Mouse (Mus musculus) cerebellum, adult 2 months (tissue): Measurements from ENCODE around the gene Dcst1.

ENCODE experiments used
- CTCF ChIP-seq: fragments of 200-500 bp; IDR thresholded peaks from 2 replicates; pipeline ENCODE4 v1.5.1; 2011; ENCODE audit warnings: low read depth, mild to moderate bottlenecking, control low read depth, low read length, moderate library complexity, borderline replicate concordance; ENCODE audit not compliant: insufficient read depth
- POLR2A ChIP-seq: fragments of 200-500 bp; IDR thresholded peaks from 2 replicates; pipeline ENCODE4 v1.6.1; 2011; ENCODE audit warnings: low read length, control low read depth, borderline replicate concordance; ENCODE audit not compliant: insufficient read depth

- TF ChIP-seq CTCF (no peak), POLR2A (no peak)
Measured at GRCm38 (mm10) chr3:89384331-89385076, 19.5 kb upstream of the Dcst1 start.
